Mouse (Mus musculus): ENCODE data around the gene Gpr39. TPM values are rescaled to one million over a fixed set of nuclear protein-coding genes. Genes with fewer than 3 reads are reported as not detected.

The Gpr39 gene
- total RNA-seq, 2 experiments from 2014 or later = not detected

DNA sequence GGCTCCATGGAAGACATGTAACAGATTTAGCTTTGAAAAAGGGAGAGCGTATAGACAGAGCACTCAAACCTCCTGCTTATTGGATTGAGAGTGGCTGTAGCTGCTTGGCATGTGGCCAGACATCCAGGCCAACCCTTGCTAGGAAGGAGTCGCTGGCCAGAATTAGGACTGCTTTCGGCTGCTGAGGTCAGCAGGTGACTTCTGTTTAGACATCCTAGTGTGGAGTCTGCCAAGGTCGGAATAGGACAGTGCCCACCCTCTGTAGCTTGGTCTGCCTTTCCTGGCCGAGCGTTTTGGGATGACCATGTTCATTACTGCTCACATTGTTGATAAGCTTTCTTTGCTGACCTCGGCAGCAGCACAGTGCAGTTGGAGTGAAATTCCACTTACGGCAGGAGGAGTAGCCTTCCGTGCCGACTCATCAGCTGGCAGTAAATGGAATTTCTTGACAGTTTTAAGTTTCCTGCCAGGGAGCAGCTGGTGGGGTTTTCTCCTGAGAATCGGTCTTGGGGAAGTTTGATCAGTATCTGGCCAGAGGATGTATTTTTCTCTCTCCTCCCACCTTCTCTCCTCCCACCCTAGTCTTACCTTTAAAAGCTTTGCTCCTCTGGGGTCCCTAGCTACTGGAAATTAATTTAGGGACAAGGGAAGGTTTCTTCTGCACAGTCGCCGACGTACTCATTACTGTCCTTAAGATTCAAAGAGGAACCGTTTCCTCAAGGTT is 83.3 kb downstream of the Gpr39 start:
- intact Hi-C loops (cut with DNase I; ENCODE audit: low total_unique reads) = no loop called here
- DNase-seq = peak; percentile 59

DNA sequence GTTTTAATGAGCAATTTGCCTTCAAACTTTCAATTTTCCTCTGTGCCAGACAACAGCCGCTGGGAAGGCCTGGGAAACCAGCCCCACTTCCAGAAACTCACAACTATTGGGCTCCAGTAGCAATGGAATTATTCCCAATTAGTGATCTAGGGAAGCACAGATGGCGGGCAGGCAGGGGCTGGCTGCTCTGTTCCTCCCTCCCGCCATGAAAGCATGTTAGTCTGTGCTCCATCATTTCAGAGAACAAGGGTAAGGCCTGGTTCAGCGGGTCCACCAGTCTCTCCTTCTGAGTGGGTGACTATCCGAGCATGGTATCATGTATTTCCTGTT is 83.9 kb downstream of the Gpr39 start:
- no peak for DNase-seq

DNA sequence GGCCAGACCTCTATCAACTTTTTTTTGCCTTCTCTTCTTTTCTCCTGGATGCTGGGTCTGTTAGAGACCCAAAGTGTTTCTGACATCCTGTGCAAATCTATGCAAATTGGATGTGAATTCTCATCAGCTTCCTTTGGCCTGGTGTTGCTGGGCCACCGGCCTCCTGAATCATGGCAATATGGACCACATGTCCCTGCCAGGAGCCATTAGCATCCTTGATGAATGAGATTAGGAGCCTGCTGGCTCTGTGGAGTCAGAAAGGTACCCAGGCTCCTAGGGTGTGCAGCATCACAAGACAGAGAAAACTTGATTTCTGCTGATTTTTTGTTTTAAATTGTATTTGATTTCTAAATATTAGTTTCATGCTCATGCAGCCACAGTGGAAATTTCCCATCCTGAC is 85.3 kb downstream of the Gpr39 start:
- DNase-seq = no peak
- intact Hi-C loops (cut with DNase I; ENCODE audit: low total_unique reads) = no loop called here

More for the DNA sequence above, 83.9 kb downstream of the Gpr39 start:
- intact Hi-C loops (cut with DNase I; ENCODE audit: low total_unique reads) = no loop called here

DNA sequence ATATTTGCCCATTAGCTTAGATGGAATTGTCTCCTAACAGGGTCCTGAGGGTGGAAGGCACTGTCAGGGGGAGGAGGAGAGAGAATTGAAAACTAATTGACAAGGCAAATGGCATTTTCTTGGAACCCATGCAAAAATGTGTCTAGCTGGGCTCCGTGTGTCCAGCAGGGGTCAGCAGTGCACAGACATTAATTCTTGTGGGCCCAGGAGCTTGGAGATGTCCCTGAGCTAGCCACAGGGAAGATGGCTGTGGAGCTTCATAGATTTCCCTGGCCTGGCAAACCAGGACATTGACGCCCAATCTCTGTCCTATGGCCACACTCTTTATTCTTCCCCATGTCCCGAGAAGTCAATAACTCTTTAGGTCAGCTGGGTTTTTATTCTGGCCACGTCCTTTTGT is 113.0 kb downstream of the Gpr39 start:
- intact Hi-C loops (cut with DNase I; ENCODE audit: low total_unique reads) = loop anchor here (5.0 to 10.0 kb wide), 2 partner anchors 183 to 645 kb away; no protein-coding TSS in a partner anchor
- DNase-seq = peak; percentile 45

DNA sequence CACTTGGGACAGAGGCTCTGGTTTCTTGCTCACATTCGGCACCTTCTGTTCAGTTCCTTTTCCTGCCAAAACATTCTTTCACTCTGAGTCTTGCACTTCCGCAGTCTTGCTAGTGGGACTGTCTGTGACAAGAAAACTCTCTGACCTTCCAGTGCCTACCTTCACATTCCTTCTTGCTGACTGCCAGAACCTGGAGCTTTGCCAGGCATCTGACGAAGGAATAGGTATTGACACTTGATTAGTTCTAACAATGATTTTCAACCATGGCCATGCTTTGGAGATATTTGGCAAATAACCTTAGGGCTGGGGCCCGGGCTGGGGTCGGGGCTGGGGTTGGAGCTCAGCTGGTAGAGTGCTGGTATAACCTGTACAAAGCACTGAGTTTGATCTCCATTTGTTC is 123.7 kb downstream of the Gpr39 start:
- intact Hi-C loops (cut with DNase I; ENCODE audit: low total_unique reads) = no loop called here
- no peak for DNase-seq

DNA sequence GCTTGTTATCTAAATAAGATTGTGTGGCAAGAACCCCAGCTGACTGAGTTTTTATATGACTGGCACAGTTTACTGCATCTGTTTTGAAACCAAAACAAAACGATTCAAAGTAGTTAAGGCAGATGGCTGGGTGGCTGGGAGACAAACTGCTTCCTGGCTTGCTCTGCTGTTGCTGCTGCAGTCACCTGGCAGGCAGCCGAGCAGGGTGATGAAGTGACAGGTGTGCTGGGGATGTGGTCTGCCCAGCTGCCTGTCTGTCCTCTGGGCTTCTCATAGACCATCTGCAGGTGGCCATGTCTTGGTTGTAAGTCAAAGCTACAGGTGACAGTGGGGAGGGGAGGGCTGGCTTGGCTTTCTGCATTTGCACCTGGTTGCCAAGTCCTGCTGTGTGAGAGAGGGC is 131.6 kb downstream of the Gpr39 start:
- no peak for DNase-seq
- intact Hi-C loops (cut with DNase I; ENCODE audit: low total_unique reads) = no loop called here

DNA sequence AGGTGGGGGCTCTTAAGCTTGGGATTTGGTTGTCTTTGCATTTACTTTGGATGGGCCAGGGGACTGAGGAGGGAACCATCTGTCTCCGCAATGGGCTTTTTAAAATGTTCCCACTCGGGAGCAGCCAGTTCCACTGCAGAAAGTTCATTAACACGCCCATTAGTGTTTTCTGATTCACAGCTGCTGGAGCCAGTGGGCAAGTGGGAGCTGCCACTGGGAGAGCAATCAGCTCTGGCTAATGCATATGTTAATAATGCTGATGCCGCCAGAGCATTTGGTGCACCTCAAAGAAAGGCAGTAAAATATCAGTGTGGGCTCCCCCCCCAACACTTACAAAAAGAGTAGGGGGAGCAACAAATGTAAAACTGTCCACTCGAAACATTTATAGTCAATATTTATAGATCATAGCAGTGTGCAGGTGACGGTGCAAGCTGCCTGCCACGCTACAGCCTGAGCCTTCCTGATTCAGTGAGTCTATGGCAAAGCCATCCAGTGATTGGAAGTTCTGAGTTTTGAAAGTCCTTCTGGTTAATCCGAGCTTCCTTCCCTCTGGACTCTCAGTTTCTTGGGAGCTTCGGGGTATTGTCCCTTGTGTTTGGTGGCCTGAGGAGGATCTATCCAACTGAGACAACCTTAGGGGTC is 136.5 kb downstream of the Gpr39 start:
- no peak for DNase-seq
- intact Hi-C loops (cut with DNase I; ENCODE audit: low total_unique reads) = no loop called here

DNA sequence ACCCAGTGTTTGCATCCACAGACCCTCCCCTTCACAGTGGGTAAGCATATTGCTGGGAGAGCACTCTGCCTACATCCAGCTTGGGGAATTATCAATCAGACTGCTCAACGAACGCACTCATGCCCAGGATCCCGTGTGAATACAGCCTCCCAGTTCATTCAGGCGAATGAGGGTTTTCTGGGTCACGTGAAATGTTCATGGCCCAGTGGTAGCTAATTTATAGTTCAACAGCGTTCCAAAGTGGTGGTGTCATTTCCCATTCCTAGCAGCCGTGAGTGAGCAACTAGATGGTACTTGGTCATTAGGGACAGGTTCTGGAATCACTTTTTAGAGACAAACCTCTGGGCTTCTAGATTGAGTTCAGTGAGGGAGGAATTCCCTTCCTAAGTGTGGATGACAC is 144.3 kb downstream of the Gpr39 start:
- intact Hi-C loops (cut with DNase I; ENCODE audit: low total_unique reads) = no loop called here
- no peak for DNase-seq

DNA sequence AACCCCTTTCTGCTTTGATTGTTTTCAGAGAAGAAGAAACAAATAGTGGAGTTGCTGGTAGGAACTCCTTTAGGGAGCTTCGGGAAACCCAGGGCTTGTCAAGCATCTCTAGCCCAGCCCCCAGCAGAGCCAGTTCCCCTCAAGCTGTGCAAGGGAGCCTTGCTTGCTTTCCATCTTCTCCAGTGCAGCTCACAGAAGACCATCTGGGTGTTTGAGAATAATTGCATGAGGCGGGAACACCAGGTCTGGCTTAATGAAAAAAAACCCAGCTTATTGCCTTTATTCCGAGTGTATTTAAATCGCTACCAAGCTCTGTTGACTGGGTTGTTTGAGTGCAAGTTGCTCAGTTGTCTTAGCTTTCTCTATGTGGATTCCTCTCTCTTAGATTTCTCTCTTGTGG is 146.8 kb downstream of the Gpr39 start:
- intact Hi-C loops (cut with DNase I; ENCODE audit: low total_unique reads) = no loop called here
- no peak for DNase-seq

DNA sequence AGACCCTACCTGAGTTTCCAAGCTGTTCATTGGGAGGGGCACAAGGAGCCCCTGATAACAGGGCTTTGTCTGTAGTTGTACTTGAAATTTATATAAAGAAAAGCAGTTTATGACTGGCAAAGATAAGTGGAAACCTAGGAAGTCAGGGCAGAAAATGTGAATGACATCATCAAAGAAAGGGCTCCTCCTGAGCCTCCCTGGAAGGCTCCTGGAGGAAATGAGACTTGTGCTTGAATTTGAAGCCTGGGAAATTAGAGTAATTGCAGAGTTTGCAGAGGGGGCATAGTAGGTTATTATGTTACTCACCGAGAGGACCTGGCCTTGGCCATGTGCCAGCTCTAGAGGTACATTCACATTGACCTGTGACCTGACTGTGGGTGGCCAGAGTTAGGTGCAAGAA is 160.7 kb downstream of the Gpr39 start:
- no peak for DNase-seq
- intact Hi-C loops (cut with DNase I; ENCODE audit: low total_unique reads) = loop anchor here (2.0 kb wide), 1 partner anchor 17 kb away; no protein-coding TSS in a partner anchor

DNA sequence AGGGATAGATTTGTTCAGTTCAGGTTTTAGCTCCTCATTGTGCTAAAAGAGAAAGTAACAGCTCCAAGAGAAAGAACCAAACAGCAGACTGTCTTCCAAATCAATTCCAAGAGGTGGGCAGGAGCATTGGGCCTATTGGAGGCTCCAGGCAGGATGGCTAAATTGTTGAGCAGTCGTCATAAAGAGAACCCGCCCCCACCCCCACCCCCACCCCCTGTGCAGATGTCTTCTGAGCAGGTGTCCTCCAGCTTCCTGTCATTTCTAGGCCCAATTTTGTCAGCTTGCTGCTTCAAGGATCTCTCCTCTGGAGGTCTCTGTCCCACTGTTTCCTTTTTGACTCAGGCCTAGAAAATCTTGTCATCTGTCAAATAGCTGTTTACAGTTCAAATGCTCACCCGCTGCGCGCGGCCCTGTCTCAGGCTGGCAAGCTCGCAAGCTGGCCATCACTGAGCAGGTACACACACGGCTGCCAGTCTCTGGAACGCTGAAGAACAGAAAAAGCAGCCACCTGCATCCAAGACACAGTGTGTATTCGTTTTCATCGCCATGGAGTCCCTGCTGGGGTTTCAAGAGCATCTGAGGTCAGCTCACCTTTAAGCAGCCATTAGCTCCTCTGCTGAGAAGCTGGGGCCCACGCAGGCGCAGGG is 163.1 kb downstream of the Gpr39 start:
- intact Hi-C loops (cut with DNase I; ENCODE audit: low total_unique reads) = no loop called here

DNA sequence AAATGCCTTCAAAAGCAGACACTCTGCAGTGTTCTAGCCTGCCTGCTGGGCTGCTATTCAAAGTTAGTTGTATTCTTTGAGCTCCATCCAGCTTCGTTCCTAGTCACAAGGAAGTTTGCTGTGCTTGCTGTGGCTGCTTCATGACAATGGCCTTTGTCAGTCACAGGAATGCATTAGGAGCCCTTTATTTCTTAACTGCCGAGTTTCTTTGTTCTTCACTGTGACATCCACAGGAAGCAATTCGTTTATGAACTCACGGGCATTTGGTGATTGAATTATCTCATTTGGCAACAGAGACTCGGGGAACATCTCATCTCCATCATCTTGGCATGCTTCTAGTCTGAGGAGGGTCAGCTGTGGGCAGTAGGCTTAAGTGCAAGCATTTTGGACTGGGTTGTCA is 177.9 kb downstream of the Gpr39 start:
- DNase-seq = no peak
- intact Hi-C loops (cut with DNase I; ENCODE audit: low total_unique reads) = loop anchor here (2.0 kb wide), 1 partner anchor 18 kb away; no protein-coding TSS in a partner anchor

More for the DNA sequence above, 163.1 kb downstream of the Gpr39 start:
- DNase-seq = no peak

DNA sequence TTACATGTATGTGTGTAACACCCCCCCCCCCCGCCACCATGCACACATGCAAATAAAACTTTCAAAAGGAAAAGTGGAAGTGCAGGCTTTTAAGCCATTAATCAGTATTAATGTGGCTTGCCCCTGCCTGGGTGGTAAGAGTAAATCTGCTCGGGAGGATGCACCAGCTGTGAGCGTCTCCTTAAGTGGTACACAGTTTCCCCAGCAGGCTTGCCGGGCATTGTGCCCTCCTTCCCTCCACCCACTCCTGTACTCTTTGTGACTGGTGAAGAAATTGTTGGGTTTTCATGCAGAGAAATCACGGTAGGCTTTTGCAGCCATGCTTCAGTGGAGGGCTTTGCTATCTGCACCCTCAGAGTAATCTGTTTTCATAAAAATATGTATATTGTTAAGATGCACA is 181.8 kb downstream of the Gpr39 start:
- DNase-seq = no peak
- intact Hi-C loops (cut with DNase I; ENCODE audit: low total_unique reads) = no loop called here

DNA sequence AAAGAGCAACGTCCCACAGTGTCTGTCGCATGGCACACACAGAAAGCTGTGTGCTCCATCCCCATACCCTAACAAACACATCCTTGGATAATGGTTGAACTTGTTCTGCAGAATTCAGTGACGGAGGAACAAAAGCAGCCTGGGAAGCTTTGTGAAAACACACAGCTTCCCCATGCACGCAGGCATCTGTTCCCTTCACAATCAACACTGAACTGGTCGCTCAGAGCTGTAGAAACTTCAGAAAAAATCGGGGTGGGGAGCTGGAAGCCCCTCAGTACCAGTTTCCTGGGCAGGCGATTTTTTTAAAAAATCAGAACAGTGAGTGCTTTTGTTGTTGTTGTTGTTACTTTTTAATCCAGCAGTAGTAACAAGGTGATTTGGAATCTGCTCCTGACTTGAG is 193.3 kb downstream of the Gpr39 start:
- intact Hi-C loops (cut with DNase I; ENCODE audit: low total_unique reads) = no loop called here
- DNase-seq = no peak

DNA sequence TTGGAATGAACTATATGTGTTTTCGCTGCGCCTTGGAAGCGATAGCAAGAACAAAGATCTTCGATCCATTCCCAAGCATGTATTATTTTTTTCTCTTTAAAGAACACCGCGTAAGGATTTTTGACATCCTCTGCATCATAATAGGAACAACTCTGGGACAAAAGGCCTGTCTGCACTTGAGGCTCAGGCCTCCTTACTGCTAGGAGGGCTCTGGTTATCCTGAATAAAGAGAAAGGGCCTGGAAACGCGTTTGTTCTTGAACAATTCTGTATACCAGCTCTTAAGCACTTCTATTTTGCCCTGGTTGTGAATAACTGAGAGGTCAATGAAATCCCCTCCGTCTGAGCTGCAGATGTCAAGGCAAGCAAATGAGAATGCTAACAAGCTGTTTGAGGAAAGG is 216.4 kb downstream of the Gpr39 start:
- intact Hi-C loops (cut with DNase I; ENCODE audit: low total_unique reads) = no loop called here
- DNase-seq = no peak

DNA sequence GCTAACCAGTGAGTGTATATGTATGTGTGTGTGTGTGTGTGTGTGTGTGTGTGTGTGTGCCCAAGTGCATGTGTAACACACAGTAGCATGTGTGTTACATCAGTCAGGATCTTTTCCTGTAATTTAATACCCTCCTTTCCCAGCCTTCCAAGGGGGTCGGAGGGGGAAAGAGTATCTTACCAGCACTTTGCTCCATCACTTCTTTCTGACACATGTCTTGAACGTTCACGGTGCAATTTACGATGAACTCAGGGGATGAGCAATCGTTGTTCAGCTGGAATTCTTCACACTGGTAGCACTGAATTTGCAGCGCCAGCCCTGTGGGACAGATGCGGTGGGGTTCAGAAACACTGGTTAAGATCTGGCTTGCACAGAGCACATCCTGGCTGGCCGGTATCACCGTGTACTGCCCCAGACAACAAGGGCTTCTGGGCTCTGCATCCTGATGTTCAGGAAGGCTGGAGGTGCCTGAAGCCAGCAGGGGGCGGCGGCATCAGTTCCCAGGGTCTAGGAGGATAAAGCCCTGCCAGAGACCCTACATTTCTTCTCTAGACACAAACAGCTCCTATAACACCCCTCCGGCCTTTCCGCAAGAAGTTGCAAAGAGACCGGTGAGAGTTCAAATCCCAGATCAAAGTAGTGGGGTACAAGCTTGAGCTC is 233.5 kb downstream of the Gpr39 start:
- intact Hi-C loops (cut with DNase I; ENCODE audit: low total_unique reads) = no loop called here
- DNase-seq = peak; percentile 9

DNA sequence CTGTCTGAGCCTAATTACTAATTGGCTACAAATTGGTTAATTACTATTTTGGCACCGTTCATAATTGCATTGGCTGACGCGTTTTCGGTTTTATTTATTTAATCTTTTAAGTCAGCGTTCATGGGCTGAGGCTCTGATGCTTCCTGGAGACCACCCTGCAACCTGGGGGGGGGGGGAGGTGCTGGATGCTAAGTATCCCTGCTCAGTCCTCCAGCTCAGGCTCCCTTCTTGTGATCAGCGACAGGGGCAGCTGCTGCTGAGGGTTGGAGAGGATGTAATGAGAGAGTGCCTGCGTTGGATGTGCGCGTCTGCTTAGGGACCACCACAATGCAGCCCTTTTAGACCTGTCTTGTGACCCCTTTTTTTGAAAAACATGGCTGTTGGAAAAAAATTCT is 234.1 kb downstream of the Gpr39 start:
- no peak for DNase-seq
- intact Hi-C loops (cut with DNase I; ENCODE audit: low total_unique reads) = no loop called here

DNA sequence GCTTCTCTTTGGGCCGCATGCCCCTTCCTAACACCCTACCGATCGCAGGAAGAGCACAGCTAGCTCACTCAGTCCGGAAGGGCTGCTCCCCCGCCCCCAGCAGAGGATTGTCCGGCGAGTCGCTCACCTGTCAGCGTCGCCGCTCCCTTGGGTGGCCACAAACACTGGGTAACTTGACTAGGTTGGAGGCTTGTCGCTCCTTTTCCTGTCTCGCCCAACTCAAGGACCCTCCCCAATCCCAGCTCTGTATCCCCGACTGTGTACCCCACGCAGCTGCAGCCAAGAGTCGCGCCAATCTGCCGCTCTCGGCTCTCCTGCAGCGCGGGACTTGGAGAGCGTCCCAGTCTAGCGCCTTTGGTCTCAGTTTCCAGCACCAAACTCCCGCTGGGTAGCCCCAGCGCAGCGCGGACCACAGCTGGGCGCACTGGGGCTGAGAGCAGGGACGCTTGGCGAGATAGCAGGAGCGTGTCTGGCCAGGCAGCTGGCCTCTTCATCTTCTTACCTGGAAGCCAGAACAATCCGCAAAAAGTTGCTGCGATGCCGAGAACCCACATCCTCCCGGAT is 234.6 kb downstream of the Gpr39 start:
- intact Hi-C loops (cut with DNase I; ENCODE audit: low total_unique reads) = no loop called here

DNA sequence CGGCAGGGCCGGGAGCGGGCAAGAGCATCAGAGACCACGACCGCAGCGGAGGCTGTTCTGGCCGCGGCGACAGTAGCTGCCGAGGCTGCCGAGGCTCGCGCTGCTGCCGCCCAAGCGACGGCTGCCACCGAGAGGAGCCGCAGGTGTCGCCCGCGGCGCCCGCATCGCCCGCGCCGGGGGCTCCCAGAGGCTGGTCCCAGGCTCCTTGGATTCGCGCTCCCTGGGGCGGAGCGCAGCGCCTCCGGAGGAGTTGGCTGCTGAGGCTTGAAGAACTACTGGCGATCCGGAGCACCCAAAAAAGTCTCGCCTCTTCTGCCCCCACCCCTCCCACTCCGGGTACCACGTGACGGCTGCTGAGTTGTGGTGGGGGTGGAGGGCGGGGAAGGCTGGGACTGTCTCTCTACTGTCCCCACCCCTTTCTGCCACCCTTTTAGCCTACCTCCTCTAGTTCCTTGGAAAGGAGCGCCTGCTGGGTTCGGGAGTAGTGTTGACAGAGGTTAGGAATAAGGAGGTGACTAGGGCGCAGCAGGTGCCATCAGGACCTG is 235.2 kb downstream of the Gpr39 start:
- DNase-seq = peak; percentile 12

More for the DNA sequence above, 234.6 kb downstream of the Gpr39 start:
- DNase-seq = peak; percentile 6

More for the DNA sequence above, 235.2 kb downstream of the Gpr39 start:
- intact Hi-C loops (cut with DNase I; ENCODE audit: low total_unique reads) = no loop called here

Measured in gastrocnemius, postnatal 14 days (tissue).